Mouse (Mus musculus) C2C12 (cell line): ENCODE measurements around the gene Phf5a. TPM values are rescaled to one million over a fixed set of nuclear protein-coding genes. Genes with fewer than 3 reads are reported as not detected.
A peak's percentile ranks its signal among the peaks of the same experiment; 100 is the strongest.

Experiments
- H3K27me3 ChIP-seq: one replicate; pipeline ENCODE4 v1.6.1; 2011; ENCODE audit not compliant: control insufficient read depth, insufficient read depth, insufficient read length
- H3K36me3 ChIP-seq: one replicate; pipeline ENCODE4 v1.6.1; 2011; ENCODE audit not compliant: control insufficient read depth, insufficient read depth
- H3K4me3 ChIP-seq: one replicate; pipeline ENCODE4 v1.5.1; 2011; ENCODE audit warnings: mild to moderate bottlenecking, control low read depth; ENCODE audit not compliant: poor library complexity, insufficient read depth, severe bottlenecking
- H3K79me2 ChIP-seq: one replicate; pipeline ENCODE4 v1.6.1; 2011; ENCODE audit not compliant: control insufficient read depth, insufficient read depth
- H3K79me3 ChIP-seq: one replicate; pipeline ENCODE4 v1.6.1; 2011; ENCODE audit warnings: low read depth, control low read depth
- H3ac ChIP-seq: one replicate; pipeline ENCODE3; 2011; ENCODE audit warnings: low read depth; ENCODE audit not compliant: control insufficient read depth, insufficient read length
- CEBPB ChIP-seq: IDR thresholded peaks from one replicate; pipeline ENCODE4 v1.6.1; 2011; ENCODE audit warnings: low read depth, mild to moderate bottlenecking, control low read depth, moderate library complexity
- CTCF ChIP-seq: IDR thresholded peaks from one replicate; pipeline ENCODE4 v1.5.1; 2011; ENCODE audit not compliant: control insufficient read depth, insufficient read depth, insufficient read length
- FOSL1 ChIP-seq: IDR thresholded peaks from one replicate; pipeline ENCODE4 v1.8.0; 2011; ENCODE audit warnings: mild to moderate bottlenecking, low read length; ENCODE audit not compliant: poor library complexity, insufficient read depth, severe bottlenecking
- MAX ChIP-seq: IDR thresholded peaks from one replicate; pipeline ENCODE4 v1.6.1; 2011; ENCODE audit warnings: mild to moderate bottlenecking, control low read depth
- MYOD1 ChIP-seq: IDR thresholded peaks from one replicate; pipeline ENCODE4 v1.6.1; 2011; ENCODE audit warnings: low read depth; ENCODE audit not compliant: control insufficient read depth, insufficient read length
- MYOG ChIP-seq: IDR thresholded peaks from one replicate; pipeline ENCODE4 v1.6.1; 2011; ENCODE audit not compliant: control insufficient read depth, insufficient read length; ENCODE audit errors: extremely low read depth
- USF1 ChIP-seq: IDR thresholded peaks from one replicate; pipeline ENCODE4 v1.6.1; 2011; ENCODE audit warnings: low read depth, mild to moderate bottlenecking, control low read depth, moderate library complexity
- polyA plus RNA-seq: library from polyadenylated mRNA; unstranded; fragments of >200 nt; fragmentation: generic; extraction: Trizol; gene quantifications from one replicate; pipeline ENCODE4 v1.2.1, GENCODE M21; 2012; ENCODE audit warnings: missing spikeins

The Phf5a gene
- polyA plus RNA-seq, 1 experiment = 156 TPM

DNA sequence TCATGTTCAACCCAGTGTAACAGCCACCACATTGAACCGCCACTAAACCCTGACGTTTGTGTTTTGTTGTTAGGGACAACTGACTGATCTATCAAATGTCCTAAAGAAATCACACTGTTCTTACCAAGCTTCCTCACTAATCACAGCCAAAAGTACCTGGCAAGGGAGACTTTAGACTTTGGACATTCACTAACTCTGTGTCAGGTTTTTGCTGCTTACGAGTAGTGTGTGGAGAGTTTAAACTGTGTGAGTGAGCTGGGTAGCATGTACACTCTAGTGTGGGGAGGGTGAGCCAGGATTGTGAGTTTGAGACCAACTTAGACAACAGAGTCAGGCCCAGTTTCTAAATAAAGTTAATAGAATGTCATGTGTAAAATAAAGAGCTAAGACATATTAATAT, 10.6 kb upstream of the Phf5a start:
- H3K79me2 ChIP-seq = peaks cover 100% of the 10 kb centered on the region
- H3K27me3 ChIP-seq = no peaks in the 10 kb centered on the region
- H3K79me3 ChIP-seq = peaks cover 93% of the 10 kb centered on the region
- H3K4me3 ChIP-seq = no peak overlapping the region
- TF ChIP-seq MYOG (no peak), MAX (no peak), USF1 (no peak), CTCF (no peak), FOSL1 (no peak), CEBPB (no peak), MYOD1 (no peak)
- H3K36me3 ChIP-seq = peaks cover 23% of the 10 kb centered on the region
- no peak overlapping the region for H3ac ChIP-seq

DNA sequence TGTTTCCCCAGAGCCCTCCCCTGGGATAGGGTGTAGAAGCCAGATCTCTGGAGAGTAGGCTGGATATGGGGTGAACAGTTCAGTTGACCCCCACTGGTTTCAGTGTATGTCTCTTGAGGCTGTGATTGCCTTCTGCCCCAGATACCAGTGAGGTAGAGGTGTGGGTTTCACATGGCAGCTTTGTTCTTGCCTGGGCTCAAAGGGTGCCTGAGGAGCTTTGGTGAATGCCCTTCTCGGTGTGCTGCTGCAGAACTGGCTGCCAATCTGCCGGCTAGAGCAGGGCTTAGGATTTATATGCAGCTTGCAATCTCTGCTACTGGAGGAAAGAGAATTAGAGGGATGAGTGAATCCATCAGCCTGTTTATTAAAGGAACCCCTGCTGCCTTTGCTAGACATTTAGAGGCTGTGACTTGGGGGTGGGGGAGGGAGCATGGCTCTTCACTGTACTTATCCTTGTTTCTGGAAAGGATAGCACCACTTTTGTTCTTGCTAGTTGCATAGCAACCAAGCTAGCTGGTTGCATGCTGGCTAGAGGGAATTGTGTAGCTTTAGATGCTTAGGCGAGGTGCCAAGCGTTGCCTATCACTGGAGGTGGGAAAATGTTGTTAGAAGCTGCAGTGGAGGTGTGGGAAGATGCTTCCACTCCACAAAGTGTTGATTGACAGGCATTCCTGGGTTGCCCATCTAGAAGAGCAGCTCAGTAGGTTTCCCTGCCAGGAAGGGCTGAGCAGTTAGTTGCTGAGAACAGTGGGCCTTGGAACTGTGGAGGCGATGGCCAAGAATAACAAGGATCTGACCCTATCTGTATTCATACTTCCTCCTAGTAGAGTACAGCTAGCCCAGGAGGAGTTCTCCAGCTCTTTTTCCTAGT, 8.1 kb upstream of the Phf5a start:
- Histone ChIP-seq H3K79me2 (peaks cover 100% of the 10 kb centered on the region), H3K36me3 (peaks cover 22% of the 10 kb centered on the region), H3K27me3 (no peaks in the 10 kb centered on the region), H3ac (no peak overlapping the region), H3K4me3 (no peak overlapping the region), H3K79me3 (peaks cover 94% of the 10 kb centered on the region)
- TF ChIP-seq MAX (no peak), FOSL1 (no peak), MYOG (no peak), CTCF (no peak), USF1 (no peak), CEBPB (no peak), MYOD1 (no peak)

DNA sequence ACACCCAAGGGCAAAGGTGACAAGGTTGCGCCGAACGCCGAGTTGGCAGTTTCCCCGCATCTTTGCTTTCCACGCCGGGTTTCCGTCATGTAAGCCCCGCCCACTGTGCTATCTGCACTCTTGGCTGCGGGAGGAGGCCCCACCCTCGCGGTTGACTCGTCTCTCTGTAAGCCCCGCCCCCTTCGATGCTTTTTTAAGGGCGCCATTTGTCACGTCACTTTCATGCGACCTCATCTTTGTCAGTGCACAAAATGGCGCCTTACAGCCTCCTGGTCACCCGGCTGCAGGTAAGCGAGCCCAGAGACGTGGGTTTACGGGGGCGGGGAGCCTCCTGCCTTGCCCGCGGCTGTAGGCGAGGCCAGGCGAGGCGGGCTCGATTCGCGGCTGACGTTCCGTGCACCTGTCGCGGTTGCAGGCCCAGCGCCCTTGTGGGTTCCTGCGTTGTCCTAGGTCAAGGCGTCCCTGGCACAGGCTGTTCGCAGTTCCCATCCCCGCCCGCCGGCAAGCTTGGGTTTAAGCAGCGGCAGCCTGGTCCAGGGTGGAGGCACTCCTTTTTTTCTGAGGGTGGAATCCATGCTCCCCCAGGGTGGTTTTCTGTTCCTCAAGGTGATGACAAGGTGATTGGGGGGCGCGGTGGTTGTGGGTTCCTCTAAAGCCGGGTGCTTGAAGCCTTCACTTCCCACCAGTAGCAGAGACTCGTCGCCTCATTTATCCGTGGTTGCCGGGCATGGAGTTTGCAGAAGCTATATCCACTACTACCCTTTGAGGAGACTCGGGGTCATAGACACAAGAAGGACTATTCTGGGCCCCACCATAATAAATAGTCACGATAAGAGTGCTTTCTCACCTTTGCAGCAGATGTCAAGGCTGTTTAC, 788 bp upstream of the Phf5a start, which contains the start of gene Aco2:
Gene Aco2, plus strand, starts transcription at position 48 of the 875 bp plus-strand sequence.
- Histone ChIP-seq H3K4me3 (peak within 1 kb of the TSS; percentile 99), H3K27me3 (no peaks in the 10 kb centered on the region), H3ac (peak within 1 kb of the TSS; percentile 81), H3K79me2 (peaks cover 96% of the 10 kb centered on the region), H3K79me3 (peaks cover 87% of the 10 kb centered on the region), H3K36me3 (peaks cover 42% of the 10 kb centered on the region)
- TF ChIP-seq FOSL1 = no peak
- TF ChIP-seq MYOD1 = no peak
- TF ChIP-seq MAX = peak; percentile 66

DNA sequence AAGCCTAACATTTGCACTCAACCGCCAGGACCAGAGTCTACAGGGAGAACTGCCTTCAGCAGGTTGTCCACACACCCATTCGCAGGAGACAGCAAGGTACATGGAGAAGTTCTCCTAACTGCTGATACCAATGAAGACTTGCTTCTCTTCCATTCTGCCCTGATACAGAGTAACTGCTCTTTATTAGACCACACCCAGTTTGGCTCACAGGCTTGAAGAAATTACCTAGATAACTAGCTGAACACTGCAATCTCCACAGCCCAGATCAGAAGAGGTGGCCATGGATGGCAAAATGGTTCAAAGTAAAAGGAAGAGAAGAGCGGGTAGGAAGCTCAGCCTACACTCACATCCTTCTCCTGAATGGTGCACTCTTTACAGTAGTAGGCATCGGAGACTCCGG, 1.7 kb downstream of the Phf5a start:
- Histone ChIP-seq H3K79me2 (peaks cover 80% of the 10 kb centered on the region), H3K79me3 (peaks cover 66% of the 10 kb centered on the region), H3ac (no peak overlapping the region), H3K27me3 (peaks cover 4% of the 10 kb centered on the region), H3K4me3 (no peak overlapping the region), H3K36me3 (peaks cover 60% of the 10 kb centered on the region)
- TF ChIP-seq MYOD1 (no peak), CEBPB (no peak), MAX (no peak), FOSL1 (no peak), USF1 (no peak), MYOG (no peak), CTCF (no peak)

DNA sequence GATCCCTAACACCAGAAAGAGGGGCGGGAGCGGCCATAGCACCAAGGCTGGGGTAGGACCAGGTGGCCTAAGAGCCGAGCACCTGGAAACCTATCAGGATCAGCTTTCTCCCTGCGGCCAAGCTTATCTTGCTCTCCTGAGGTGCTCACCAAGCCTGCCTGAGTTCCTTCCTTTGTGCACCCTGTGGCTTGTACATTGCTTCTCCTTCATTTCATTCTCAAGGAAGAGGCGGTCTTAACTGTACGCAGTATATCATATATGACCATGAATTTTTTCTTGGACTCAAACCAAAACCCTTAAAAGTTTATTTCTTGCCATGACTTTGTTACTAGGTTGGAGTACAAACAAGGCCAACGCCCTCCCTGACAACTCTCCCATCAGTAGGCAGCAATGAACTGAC, 7.5 kb downstream of the Phf5a start:
- H3ac ChIP-seq = no peak overlapping the region
- H3K36me3 ChIP-seq = peaks cover 56% of the 10 kb centered on the region
- H3K79me2 ChIP-seq = peaks cover 26% of the 10 kb centered on the region
- no peak overlapping the region for H3K4me3 ChIP-seq
- H3K79me3 ChIP-seq = peaks cover 17% of the 10 kb centered on the region
- H3K27me3 ChIP-seq = peaks cover 4% of the 10 kb centered on the region
- TF ChIP-seq MYOD1 (no peak), CTCF (no peak), FOSL1 (no peak), MYOG (no peak), CEBPB (no peak), MAX (no peak), USF1 (no peak)
